Mouse (Mus musculus): ENCODE measurements at regions not wholly inside any gene's neighbourhood (a gene's known extent, or its start where the extent isn't known, plus 50 kb on each side); places are given as distances from the start of the nearest gene placed in this dataset.
"Not testable (repeated sequence)": the region's sequence is repeated elsewhere in the genome, so short reads cannot be mapped to it uniquely, and the experiment has no call there.

DNA sequence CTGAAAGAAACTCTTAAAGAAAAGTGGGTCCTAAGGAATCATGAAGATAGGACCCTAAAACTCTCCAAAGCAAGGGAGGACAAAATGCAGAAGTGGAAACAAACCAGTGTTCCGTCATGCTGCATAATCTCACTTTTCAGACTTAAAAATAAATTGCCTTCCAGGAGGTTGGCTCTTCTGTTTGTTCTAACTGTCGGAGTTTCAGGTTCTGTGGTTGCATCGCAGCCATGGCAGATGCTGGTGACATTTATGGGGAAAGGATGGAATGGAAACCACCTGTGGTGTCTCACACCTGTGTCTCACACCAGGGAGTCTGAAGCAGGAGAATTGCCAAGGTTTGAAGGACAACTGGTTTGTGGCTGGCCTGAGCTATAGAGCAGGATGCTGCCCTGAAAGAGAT, 50.9 kb upstream of the Hivep1 start:
- no peak for DNase-seq

DNA sequence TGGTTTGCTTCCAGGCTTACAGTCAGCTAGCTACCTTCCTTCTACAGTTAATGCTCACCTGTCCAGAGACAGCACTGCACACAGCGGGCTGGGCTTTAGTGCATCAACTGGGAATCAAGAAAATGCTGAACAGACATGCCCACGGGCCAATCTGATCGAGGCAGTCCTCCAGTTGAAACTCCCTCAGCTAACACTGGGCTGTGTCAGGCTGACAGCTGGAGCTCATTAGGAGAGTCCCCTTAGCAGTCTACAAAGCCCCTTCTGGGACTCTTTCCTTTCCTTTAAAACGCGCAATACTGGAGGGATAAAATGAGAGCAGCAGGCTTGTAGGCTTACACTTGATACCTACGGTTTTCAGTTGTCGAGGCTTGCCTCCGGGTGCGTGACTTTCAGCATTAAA, 53.9 kb upstream of the Hivep1 start:
- peak; percentile 12 for DNase-seq

DNA sequence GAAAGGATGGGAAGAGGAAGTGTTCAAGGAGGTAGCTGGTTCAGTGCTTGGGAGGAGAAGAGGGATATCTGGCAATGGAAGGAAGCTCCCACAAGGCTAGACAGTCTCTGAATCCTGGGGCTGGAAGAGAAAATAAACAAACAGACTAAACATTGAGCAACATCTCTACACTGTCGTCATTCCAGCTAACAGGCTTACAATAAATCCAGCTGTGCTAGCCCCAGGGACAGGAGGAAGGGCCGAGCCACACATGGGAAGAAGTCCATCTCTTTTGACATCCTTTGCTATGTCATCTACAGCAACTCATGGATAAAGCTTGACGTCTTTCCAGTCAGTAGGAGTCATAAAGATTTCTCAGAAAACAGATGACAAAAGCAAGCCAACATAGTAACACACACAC, 57.7 kb upstream of the Hivep1 start:
- no peak for DNase-seq

DNA sequence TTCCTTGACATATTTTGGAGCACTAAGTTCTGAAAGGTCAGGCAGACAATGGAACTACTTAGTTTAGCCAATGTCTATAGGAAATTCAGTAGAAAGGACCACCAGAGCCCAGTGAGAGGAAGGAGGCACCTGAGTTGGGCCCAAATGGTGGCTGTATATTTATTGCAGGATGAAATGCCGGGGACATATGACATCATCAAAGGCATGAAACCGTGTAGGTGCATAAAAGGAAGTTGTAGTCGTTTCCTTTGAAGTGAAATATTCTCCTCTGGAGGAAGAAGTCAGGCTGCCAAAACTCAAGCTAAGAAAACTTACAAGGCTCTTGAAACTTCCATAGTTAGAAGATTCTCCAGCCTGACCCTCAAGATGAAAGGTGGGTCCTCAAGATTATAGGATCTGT, 75.9 kb upstream of the Hivep1 start:
- DNase-seq, result no peak

DNA sequence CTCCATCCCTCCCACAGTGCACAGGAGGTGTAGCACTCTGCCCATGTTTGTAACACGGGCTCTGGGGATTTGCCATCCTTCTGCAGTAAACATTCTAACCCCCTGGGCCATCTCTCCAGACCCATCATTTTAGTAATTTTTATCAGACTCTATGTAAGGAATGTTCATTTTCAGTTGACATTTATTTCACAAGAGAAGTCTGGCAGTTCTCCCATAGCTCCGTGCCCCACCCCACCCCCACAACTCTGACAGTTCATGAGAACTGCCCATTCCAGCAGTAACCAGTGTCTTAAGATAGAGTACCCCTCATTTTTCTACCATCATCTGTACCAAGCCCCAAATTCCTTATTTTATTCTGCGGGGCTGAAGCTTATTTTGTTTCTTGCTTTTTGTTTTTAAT, 88.9 kb upstream of the Hivep1 start:
- DNase-seq, result no peak

DNA sequence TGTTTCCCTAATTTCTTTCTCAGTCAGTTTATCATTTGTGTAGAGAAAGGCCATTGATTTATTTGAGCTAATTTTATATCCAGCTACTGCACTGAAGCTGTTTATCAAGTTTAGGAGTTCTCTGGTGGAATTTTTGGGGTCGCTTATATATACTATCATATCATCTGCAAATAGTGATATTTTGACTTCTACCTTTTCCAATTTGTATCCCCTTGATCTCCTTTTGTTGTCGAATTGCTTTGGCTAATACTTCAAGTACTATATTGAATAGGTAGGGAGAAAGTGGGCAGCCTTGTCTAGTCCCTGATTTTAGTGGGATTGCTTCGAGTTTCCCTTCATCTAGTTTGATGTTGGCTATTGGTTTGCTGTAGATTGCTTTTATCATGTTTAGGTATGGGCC, 90.9 kb upstream of the Hivep1 start:
- DNase-seq, result not testable (repeated sequence)

DNA sequence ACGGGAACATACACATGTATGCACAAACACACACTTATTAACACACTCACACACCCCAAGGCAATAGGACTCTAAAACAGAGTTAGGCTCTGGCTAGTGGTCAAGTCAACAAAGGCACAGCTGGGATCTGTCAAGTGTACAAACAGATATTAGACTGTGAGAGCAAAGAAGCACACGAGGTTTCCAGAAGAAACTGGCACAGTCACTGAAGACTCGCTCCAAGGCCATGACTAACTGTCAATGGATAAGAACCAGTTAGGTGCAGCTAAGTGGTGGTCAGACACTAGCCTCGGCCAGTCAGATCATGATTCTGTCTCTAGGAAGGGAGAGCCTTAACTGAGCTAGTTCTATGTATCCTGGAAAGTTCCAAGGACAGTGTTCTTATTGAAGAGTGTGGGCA, 93.9 kb upstream of the Hivep1 start:
- DNase-seq, result peak; percentile 46

DNA sequence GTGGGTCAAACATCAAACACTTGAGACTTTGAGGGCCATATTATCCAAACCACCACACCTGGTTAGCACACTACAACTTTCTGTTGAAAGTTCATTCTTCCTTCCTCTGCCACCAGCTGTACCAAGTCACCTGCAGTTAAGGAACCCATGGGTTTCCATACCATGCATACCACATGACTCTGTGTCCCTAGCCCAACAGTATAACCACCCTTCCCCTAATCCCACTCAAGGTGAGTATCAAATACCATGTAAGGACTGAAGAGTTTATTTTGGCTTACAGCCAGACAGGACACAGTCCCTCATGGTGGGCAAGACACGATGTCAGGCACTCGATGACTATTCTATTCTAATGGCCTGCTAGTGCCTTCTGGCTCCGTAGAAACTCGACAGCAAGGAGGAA, 95.9 kb upstream of the Hivep1 start:
- no peak for DNase-seq

DNA sequence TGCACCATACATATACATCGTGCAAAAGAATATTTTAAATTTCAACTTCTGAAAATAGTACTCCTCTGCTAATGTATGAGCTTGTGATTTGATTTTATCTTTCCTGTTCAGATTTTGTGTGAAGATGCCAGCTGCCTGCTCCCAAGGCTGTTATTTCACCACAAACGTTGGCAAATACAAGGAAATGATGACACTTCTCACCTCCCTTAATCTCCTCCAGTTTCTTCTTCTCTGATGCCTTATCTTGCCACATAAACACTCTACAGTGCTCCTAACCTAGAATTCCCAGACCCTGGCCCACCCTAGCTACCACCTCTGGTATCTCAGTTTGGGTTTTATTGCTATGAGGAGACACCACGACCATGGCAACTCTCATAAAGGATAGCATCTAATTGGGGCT, 96.6 kb upstream of the Hivep1 start:
- DNase-seq, result no peak

DNA sequence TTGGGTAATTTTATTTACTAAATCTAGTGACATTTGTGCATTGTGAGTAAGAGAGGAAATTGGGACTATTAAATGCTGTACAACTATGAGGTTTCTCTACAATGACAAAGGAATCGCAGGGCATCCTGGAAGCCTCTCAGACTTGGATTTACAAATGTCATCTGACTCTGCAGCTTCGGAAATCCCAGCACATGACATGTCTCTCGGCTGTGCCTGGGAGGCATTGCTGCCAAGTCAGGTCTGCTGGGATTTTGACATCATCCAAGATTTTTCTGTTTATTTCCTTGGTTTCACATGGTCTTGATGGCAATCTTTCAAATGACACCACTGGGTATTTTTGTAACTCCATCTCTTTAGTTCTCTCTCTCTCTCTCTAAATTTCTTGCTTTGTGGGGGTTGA, 99.4 kb upstream of the Hivep1 start:
- DNase-seq, result no peak

DNA sequence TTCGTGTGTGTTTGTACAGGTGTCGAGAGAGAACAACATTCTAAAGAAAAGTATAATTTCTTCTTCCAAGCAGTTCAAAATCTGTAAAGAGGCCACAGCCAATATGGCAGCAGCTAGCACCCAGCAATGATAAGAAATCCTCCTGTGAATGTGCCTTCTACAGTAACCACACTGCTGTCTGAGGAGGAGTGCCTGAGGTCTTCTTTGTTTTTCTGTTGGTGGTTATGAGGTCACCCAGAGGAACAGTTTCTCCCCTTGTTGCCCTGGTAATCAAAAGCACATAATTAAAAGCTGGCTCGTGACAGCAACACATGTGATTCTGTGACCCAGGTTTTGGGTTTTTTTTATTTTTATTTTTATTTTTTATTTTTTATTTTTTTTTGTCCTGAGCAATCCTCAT, 100.8 kb upstream of the Adtrp start:
- no peak for DNase-seq

DNA sequence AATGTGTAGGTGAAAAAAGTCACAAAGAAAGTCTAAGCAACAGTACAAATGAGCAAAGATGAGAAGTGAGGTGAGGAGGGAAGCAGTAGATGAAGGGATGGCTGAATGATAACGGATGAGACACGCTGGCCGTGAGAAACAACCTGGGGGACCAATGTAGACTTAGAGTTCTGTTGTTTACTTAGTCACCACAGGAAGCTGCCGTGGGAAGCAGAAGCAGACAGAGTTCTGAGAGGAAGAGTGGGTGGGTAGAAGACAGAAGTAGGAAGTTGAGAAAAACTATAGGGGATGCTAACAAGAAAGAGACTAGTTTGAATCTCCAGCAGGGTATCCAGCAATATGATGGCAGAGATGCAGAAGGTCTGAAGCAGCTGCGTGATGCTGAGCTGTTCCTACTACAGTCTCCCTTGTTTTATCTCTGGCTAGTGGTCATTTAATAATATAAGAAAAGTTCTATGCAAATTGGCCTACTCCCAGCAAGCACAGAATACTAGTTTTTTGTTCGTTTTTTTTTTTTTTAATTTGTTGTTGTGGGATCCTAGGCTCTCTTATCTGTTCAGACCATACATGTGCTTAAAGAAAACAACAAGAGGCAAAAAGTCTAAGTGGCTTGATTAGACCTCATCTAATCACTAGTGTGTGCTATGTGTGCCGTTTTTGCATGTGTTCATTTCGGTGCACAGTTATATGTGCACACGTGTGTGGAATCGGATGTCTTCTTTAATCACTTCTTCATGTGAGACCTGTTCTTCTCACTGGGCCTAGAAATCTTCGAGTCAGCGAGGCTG, 85.0 kb upstream of the Adtrp start:
- DNase-seq, result no peak

DNA sequence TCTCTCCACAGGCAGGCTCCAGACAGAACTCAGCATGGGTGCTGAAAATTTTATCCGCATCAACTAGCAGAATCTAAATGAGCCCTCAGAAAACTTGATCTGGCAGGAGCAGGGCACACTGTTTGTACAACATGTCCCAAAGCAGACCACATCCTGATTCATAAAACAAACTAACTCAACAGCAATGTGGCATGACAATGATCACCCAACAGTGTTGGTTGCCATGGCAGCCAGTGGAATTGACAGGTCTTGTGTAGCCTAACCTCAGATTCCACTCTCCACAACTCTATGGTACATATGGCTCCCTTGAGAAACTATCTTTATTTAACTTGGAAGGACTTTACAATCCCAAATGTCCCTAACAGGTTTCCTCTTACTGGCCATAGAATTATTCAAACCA, 82.3 kb upstream of the Adtrp start:
- no peak for DNase-seq

DNA sequence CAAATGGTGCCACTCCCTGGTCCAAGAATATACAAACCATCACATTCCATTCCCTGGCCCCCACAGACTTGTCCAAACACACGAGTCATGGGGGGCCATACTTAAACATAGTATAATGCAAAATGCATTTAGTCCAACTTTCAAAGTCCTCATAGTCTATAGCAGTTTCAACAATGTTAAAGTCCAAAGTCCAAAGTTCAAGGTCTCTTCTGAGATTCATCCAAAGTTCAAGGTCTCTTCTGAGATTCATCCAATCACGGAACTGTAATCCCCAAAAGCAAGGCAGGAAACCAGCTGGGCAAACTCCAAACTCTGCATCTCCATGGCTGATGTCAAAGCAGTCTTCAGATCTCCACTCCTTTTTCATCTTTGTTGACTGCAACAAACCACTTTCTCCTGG, 78.4 kb upstream of the Adtrp start:
- DNase-seq, result not testable (repeated sequence)

DNA sequence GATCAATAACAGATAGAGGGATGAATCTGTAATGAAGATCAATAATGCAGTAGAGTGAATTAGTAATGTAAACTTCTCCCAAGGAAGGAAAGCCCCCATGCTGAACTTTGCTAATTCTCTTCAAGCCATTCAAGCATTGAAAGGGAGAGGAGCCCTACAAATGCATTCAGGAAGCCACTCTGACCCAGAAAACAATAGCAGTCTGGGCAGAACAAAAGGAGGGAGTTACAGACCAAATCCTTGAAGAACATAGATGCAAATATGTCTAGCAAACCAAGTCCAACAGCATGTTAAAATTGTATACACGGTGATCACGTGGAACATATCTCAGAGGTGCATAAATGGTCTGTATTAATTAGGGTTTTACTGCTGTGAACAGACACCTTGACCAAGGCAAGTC, 77.7 kb upstream of the Adtrp start:
- DNase-seq, result no peak

DNA sequence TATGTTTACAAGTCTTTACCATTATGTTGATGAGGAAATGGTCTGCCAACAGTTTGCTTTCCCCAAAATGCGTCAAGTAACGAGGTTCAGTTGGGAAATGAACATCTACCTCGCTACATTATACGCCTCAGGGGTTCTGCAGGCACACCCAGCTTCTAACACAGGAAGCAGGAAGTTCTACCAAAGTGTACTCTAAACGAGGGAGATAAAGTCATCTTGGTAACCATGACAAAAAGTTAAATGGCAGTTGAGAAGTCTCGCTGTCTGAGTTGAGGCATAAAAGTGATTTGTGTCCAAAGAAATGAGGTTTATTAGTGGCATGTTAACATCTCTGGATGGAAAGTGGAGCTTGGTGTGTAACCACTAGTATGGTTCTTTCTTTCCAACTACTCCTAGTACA, 73.7 kb upstream of the Adtrp start:
- no peak for DNase-seq

DNA sequence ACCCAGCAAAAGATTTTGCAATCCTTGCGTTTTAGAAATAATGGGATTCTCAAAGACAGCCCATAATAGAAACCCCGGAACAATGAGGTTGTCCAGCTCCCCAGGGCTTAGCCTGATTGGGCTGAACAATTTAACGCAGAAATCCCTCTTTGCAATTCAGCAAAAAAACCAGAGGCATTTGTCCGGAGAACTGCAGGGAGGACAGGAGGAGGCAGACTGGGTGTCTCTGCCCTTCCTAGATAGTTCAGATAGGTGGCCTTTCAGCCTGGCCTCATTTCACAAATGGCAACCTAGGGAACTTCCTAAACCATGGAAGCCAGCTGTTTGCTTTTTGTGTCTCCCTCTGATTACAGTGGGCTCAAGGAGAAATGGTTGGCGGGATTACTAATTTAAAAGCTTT, 71.0 kb upstream of the Adtrp start:
- no peak for DNase-seq

DNA sequence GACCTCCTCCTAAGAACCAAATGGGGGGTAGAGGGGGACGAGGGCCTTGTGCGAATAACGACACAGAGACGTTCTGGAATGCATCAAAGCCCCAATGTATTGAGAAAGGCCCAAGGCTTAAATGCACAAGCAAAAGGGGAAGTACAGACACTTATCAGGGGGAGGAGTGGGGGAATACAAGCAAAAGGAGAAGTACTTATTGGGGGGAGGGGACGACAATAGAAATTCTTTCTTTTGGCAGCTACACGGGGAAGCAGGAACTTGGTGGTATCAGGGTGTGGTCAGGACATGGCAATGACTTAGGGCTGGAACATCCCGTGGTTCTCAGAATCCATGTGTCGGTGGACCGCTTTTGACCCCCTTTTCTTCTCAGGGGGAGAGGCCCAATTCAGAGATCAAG, 68.3 kb upstream of the Adtrp start:
- not testable (repeated sequence) for DNase-seq

DNA sequence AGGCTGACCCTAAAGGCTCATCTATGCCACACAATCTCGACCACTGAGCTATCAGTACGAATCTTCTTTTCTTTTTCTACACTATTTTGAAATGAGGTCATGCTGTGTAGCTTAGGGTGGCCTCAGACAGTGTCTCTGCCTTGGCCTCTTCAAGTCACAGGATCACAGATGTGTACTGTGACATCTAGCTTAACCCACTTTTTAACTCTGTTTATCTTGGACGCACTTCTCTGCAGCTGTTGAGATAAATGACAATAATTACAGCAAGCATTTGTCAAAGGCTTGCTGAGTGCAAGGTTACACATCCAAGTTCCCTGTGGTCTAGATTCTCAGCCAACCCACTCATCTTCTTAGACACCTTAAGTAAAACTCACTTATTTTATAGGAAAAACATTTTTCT, 63.3 kb upstream of the Adtrp start:
- peak; percentile 50 for DNase-seq

DNA sequence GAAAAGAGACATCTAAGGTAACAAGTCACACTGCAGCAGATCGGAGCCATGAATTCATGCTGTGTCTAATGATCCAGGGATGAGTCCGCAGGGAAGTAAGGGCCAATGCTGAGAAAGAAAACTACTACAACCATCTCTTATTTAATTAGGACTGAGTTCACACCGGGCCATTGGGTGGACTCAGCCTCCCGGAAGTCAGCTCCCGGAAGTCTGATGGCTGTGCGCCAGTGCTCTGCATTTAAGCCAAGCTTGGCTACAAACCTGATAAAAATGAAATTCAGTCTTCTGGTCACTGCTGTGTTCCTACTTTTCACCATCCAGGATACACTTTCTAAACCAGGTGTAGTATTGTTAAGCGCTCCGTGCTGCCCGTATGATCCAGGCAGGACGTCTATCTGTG, 62.8 kb upstream of the Adtrp start:
- peak; percentile 68 for DNase-seq

DNA sequence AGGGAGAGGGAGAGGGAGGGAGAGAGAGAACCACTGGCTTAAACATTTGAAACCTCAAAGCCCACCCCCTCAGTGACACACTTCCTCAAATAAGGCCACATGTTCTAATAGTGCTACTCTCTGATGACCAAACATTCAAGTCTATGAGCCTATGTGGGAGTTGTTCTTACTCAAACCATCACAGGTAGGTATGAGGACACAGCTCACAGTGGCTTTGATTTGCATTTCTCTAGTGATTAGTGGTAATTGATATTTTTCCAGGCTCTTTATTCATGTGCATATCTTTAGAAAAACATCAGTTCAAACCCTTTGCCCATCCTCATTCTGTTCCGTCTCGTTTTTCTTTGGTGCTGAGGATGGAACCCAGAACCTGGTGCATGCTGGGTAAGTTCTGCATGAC, 59.5 kb upstream of the Adtrp start:
- DNase-seq, result no peak

DNA sequence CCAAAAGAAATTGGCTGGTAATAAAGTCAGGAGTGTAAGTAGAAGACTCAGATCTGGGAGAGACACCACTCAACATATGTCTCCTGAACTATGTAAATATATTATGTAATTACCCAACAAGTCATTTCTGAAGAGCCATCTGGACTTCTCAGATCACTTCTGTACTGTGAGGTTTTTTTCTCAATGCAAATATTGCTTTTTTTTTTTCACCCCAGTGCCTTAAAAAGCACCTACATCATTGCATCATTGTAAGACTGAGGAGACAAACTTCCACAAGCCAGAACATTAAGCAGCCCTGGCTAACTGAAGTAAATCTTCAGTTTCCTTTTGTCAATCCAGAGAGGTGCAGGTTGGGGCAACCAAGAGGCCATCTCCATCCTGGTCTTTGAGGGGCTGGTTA, 55.8 kb upstream of the Adtrp start:
- DNase-seq, result no peak

DNA sequence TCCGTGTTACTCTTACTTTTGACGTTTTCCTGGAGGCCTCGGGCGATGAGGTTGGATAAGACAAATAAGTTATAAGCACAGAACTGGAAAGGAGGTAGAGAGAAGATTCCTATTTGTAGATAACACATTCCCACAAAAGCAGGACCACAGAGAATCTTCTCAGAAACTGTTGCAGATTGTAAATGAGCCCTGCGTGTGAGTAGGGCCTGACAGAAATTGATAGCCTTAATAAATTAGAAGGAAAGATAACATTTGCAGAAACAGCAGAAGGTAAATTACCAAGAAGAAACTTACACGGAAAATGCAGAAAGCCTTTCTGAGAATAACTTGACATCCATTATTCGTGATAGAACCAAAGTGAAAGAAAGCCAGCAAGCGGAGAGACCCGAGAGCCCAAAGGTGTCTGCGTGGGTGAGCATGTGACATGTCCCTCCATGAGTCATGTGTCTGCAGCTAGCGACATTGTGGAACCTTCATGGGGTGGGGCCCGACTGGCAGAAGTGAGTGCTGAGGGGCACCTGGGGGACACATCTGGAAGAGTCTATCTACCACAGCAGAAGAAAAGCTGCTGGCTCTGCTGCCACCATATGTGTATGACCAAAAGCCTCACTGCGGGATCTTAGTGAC, 52.5 kb upstream of the Adtrp start:
- DNase-seq, result no peak

DNA sequence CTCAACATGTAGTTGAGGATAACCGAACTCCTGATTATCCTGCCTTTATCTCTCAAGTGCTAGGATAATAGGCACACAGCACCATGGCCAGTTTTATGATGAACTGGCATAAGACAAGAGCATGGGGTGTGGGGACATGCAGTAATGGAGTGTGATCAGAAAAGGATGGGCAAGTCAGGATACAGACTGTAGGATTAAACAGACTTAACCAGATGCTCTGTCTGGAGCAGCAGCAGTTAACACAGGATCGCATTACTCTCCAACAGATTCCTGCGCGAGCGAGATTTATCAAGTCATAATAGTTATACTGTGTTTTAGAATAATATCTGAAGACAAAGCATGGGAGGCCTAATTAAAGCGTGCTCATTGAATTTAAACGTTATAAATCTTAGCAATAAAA, 51.8 kb upstream of the Adtrp start:
- DNase-seq, result no peak
